9 mouse cellular contexts compared by ENCODE assay signal in the genomic region with DNA sequence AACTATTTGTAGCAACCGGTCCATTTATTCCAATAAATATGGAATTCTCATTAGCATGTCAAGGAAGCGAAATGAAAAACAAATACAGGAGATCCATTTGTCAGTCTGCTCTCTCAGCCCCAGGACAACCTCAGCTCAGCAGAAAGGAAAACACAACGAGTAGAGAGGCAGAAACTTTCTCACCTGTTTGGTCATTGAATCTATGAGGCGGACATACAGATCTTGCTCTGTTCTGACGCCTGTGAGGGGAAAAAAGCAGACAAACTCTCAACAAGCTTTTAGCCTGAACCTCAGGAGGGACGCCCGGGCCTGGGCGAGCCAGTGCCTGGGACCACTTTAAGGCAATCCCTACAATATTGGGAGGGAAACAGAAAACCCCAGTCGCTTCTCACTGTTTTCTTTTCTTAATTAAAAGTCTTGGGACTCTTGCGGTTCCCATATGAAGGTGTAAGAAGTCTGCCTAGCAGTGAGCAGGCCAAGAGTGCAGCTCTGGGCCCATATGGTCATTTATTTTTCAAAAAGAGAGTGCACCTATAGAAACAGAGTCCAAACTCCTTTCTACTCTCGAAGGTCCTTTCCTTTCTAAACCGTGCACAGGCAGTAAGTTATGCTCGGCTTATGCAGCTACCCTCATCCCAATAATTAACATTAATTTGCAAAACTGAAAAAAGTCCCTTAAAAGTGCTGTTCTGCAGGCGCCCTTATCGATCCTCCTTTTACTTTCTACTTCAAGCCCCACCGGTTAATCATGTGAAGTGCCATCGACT. TPM values are rescaled to one million over a fixed set of nuclear protein-coding genes. Genes with fewer than 3 reads are reported as not detected.
DNase-seq lines count a peak whose midpoint lies in the region; ATAC-seq and TF ChIP-seq lines count a peak whose summit lies in the region.
"Had no signal": no experiment of that assay in that cellular context is flagged by ENCODE, and none has a peak within 500 bp of the region (broad histone marks: within the 10 kb centered on the region; RNA-seq: fewer than 3 reads in every experiment).

No protein-coding gene starts in this region.

- H3K27me3 ChIP-seq in heart, embryonic 13.5 days (replicated peaks): peaks cover 94% of the 10 kb centered on the region
- peaks cover 25% of the 10 kb centered on the region for H3K27me3 ChIP-seq in embryonic facial prominence, embryonic 12.5 days
- peaks cover 14% of the 10 kb centered on the region for H3K27me3 ChIP-seq in hindbrain, postnatal 0 days (ENCODE audit: insufficient read depth, low read length)

- no peak for ATAC-seq in heart, embryonic 13.5 days (ENCODE audit: extremely low read depth, insufficient number of reproducible peaks, low FRiP score, low TSS enrichment)
- ATAC-seq in embryonic facial prominence, embryonic 12.5 days (ENCODE audit: insufficient number of reproducible peaks, insufficient read depth, low FRiP score, low TSS enrichment): no peak
- ATAC-seq in hindbrain, postnatal 0 days: no peak

- WGBS in heart, embryonic 13.5 days: 11% methylated on average over 17 of the region's 17 CpGs
- WGBS in embryonic facial prominence, embryonic 12.5 days: 2% methylated on average over 17 of the region's 17 CpGs
- 10% methylated on average over 17 of the region's 17 CpGs for WGBS in hindbrain, postnatal 0 days

- H3K27ac ChIP-seq in heart, embryonic 13.5 days (replicated peaks): no peak overlapping the region
- peak overlapping the region; percentile 94 for H3K27ac ChIP-seq in embryonic facial prominence, embryonic 12.5 days
- peak overlapping the region; percentile 91 for H3K27ac ChIP-seq in hindbrain, postnatal 0 days

- peak overlapping the region; percentile 96 for H3K4me2 ChIP-seq in heart, embryonic 13.5 days
- peak overlapping the region; percentile 70 for H3K4me2 ChIP-seq in embryonic facial prominence, embryonic 12.5 days (replicated peaks)
- peak overlapping the region; percentile 70 for H3K4me2 ChIP-seq in hindbrain, postnatal 0 days (ENCODE audit: low read depth, low read length)

- intact Hi-C loops in heart, postnatal 25 days (cut with DNase I): no loop called here

- H3K9me3 ChIP-seq in heart, embryonic 13.5 days: no peaks in the 10 kb centered on the region
- no peaks in the 10 kb centered on the region for H3K9me3 ChIP-seq in embryonic facial prominence, embryonic 12.5 days
- H3K9me3 ChIP-seq in hindbrain, postnatal 0 days (ENCODE audit: low read length): no peaks in the 10 kb centered on the region

- no peak for TF ChIP-seq CTCF in hindbrain, postnatal 0 days (IDR thresholded peaks at IDR 0.05; ENCODE audit: low read depth)

- H3K4me1 ChIP-seq in heart, embryonic 13.5 days: peaks cover 45% of the 10 kb centered on the region
- peaks cover 27% of the 10 kb centered on the region for H3K4me1 ChIP-seq in embryonic facial prominence, embryonic 12.5 days
- H3K4me1 ChIP-seq in hindbrain, postnatal 0 days (ENCODE audit: insufficient read depth, low read length): no peaks in the 10 kb centered on the region; the same call in 1 of the 2 replicates

- H3K36me3 ChIP-seq in heart, embryonic 13.5 days: no peaks in the 10 kb centered on the region
- H3K36me3 ChIP-seq in embryonic facial prominence, embryonic 12.5 days: no peaks in the 10 kb centered on the region
- no peaks in the 10 kb centered on the region for H3K36me3 ChIP-seq in hindbrain, postnatal 0 days (ENCODE audit: insufficient read depth, low read length)

- DNase-seq in heart, postnatal 25 days (ENCODE audit: low spot score): no peak
- peak; percentile 8 for DNase-seq in hindbrain, postnatal 0 days (ENCODE audit: low spot score)
- peak; percentile 57 for DNase-seq in neural tube, embryonic 10.5 days (ENCODE audit: extremely low spot score, low spot score)
- no peak for DNase-seq in adrenal gland, postnatal 14 days
- no peak for DNase-seq in gastrocnemius, postnatal 25 days
- no peak for DNase-seq in T-cell, adult 2 months (ENCODE audit: low spot score)
- DNase-seq: cerebellum, postnatal 25 days had no signal

- H3K4me3 ChIP-seq in heart, embryonic 13.5 days: peak overlapping the region; percentile 62
- H3K4me3 ChIP-seq in embryonic facial prominence, embryonic 12.5 days: peak overlapping the region; percentile 83
- H3K4me3 ChIP-seq in hindbrain, postnatal 0 days (ENCODE audit: low read length): peak overlapping the region; percentile 75

- peak overlapping the region; percentile 87 for H3K9ac ChIP-seq in heart, embryonic 13.5 days
- H3K9ac ChIP-seq in embryonic facial prominence, embryonic 12.5 days: peak overlapping the region; percentile 98
- peak overlapping the region; percentile 84 for H3K9ac ChIP-seq in hindbrain, postnatal 0 days (replicated peaks; ENCODE audit: low read length)

RNA-seq across cellular contexts. Expression of a gene that starts 1.9 kb away (rescaled TPM):
- polyA plus RNA-seq in heart, embryonic 13.5 days (2015; fragmentation: Nextera tagmentation; extraction: Ambion mirVana): 0.52 and 0.60 TPM in 2 replicates
- 10 to 100 TPM in 1 of 2 experiments, 1 to 10 TPM in 1; 8.9 to 10.9 TPM for total RNA-seq in heart, postnatal 25 days (2021)
- 15.5 and 21.1 TPM in 2 replicates for polyA plus RNA-seq in embryonic facial prominence, embryonic 12.5 days (2016; fragmentation: Nextera tagmentation; extraction: Ambion mirVana)
- 123 and 142 TPM in 2 replicates for total RNA-seq in hindbrain, postnatal 0 days (2014; rRNA removed)
- polyA plus RNA-seq in hindbrain, postnatal 0 days (2015; fragmentation: Nextera tagmentation; extraction: Ambion mirVana): 11.5 and 13.0 TPM in 2 replicates
- 12.6 and 13.1 TPM in 2 replicates for total RNA-seq in adrenal gland, postnatal 14 days (2021)
- total RNA-seq in gastrocnemius, postnatal 25 days (2021): 1 to 10 TPM; 6.6 to 8.6 TPM

Comparison
In these comparisons a context has a peak if more than half of its experiments do, and no peak if none do; other contexts are left out.
1. DNase-seq: peak in hindbrain, postnatal 0 days (single experiment) and neural tube, embryonic 10.5 days (single experiment); none in heart, postnatal 25 days (single experiment), adrenal gland, postnatal 14 days (single experiment), gastrocnemius, postnatal 25 days (single experiment) and T-cell, adult 2 months (single experiment).
2. Peak in every context shown above with its lines, with median percentiles within 50 percentile points of each other: H3K4me2 ChIP-seq, H3K4me3 ChIP-seq and H3K9ac ChIP-seq.